ENCODE assay signal across 9 mouse cellular contexts in genomic region chr1:84709406-84709805, GRCm38 (mm10). TPM values are rescaled to one million over a fixed set of nuclear protein-coding genes. Genes with fewer than 3 reads are reported as not detected.
DNase-seq lines count a peak whose midpoint lies in the region; ATAC-seq and TF ChIP-seq lines count a peak whose summit lies in the region.
"Had no signal": no experiment of that assay in that cellular context is flagged by ENCODE, and none has a peak within 500 bp of the region (broad histone marks: within the 10 kb centered on the region; RNA-seq: fewer than 3 reads in every experiment).

No protein-coding gene starts in this region.

- no peaks in the 10 kb centered on the region for H3K9me3 ChIP-seq in kidney, embryonic 16.5 days (ENCODE audit: low read length)
- H3K9me3 ChIP-seq in forebrain, postnatal 0 days (ENCODE audit: low read length) = no peaks in the 10 kb centered on the region
- H3K9me3 ChIP-seq in neural tube, embryonic 12.5 days = no peaks in the 10 kb centered on the region
- no peaks in the 10 kb centered on the region for H3K9me3 ChIP-seq in liver, postnatal 0 days (ENCODE audit: low read length)

- no peak for TF ChIP-seq CTCF in forebrain, postnatal 0 days (IDR thresholded peaks at IDR 0.05; ENCODE audit: low read depth)
- TF ChIP-seq CTCF in liver, postnatal 0 days (IDR thresholded peaks at IDR 0.05; ENCODE audit: low read depth) = no peak

- no peak overlapping the region for H3K27ac ChIP-seq in kidney, embryonic 16.5 days (ENCODE audit: low read length)
- peak overlapping the region; percentile 89 for H3K27ac ChIP-seq in forebrain, postnatal 0 days (ENCODE audit: low read depth, low read length)
- H3K27ac ChIP-seq in neural tube, embryonic 12.5 days = no peak overlapping the region
- no peak overlapping the region for H3K27ac ChIP-seq in liver, postnatal 0 days (ENCODE audit: low read depth)

- no peak for DNase-seq in kidney, postnatal 10 days
- DNase-seq in cerebellum, adult 9-11 months = peak; percentile 54
- no peak for DNase-seq in forebrain, postnatal 0 days
- no peak for DNase-seq in adrenal gland, adult (ENCODE audit: inconsistent age in 2 of 2, low spot score in 1 of 2)
- no peak for DNase-seq in urinary bladder, postnatal 4 days (ENCODE audit: low spot score in 2 of 2)
- no peak for DNase-seq in liver, postnatal 0 days
- DNase-seq: heart, postnatal 10 days had no signal

- WGBS in kidney, embryonic 16.5 days = 20% methylated on average over 5 of the region's 5 CpGs
- 29% methylated on average over 5 of the region's 5 CpGs for WGBS in forebrain, postnatal 0 days
- WGBS in neural tube, embryonic 12.5 days = 28% methylated on average over 5 of the region's 5 CpGs
- WGBS in liver, postnatal 0 days (ENCODE audit: insufficient replicate concordance) = 33% methylated on average over 5 of the region's 5 CpGs

- no peak for ATAC-seq in kidney, embryonic 16.5 days (ENCODE audit: low FRiP score, low TSS enrichment)
- ATAC-seq in forebrain, postnatal 0 days = peak; percentile 53
- ATAC-seq in neural tube, embryonic 12.5 days (ENCODE audit: low FRiP score, low read depth) = peak; percentile 67
- no peak for ATAC-seq in liver, postnatal 0 days

- no peak overlapping the region for H3K9ac ChIP-seq in kidney, embryonic 16.5 days (replicated peaks; ENCODE audit: low read length)
- H3K9ac ChIP-seq in forebrain, postnatal 0 days = peak overlapping the region; percentile 60; the same call in 1 of the 2 replicates
- H3K9ac ChIP-seq in neural tube, embryonic 12.5 days = 0 out of 2 replicates have a peak overlapping the region, but pooled peaks have one; percentile 52
- no peak overlapping the region for H3K9ac ChIP-seq in liver, postnatal 0 days (replicated peaks)

- no peak overlapping the region for H3K4me3 ChIP-seq in kidney, embryonic 16.5 days (ENCODE audit: low read length)
- peak overlapping the region; percentile 34 for H3K4me3 ChIP-seq in forebrain, postnatal 0 days (ENCODE audit: low read depth, low read length)
- no peak overlapping the region for H3K4me3 ChIP-seq in neural tube, embryonic 12.5 days
- H3K4me3 ChIP-seq in liver, postnatal 0 days (ENCODE audit: low read depth, low read length) = no peak overlapping the region

- no peaks in the 10 kb centered on the region for H3K36me3 ChIP-seq in kidney, embryonic 16.5 days (ENCODE audit: insufficient read depth, low read length)
- no peaks in the 10 kb centered on the region for H3K36me3 ChIP-seq in forebrain, postnatal 0 days (ENCODE audit: insufficient read depth)
- no peaks in the 10 kb centered on the region for H3K36me3 ChIP-seq in neural tube, embryonic 12.5 days
- H3K36me3 ChIP-seq in liver, postnatal 0 days (replicated peaks; ENCODE audit: insufficient read depth, low read length) = no peaks in the 10 kb centered on the region

- peak overlapping the region; percentile 45 for H3K4me2 ChIP-seq in kidney, embryonic 16.5 days (replicated peaks; ENCODE audit: low read depth, low read length)
- H3K4me2 ChIP-seq in forebrain, postnatal 0 days (ENCODE audit: low read depth) = peak overlapping the region; percentile 65
- H3K4me2 ChIP-seq in neural tube, embryonic 12.5 days (replicated peaks) = peak overlapping the region; percentile 53
- no peak overlapping the region for H3K4me2 ChIP-seq in liver, postnatal 0 days (ENCODE audit: low read depth, low read length)

- H3K4me1 ChIP-seq in kidney, embryonic 16.5 days (ENCODE audit: insufficient read depth, low read length) = no peaks in the 10 kb centered on the region; the same call in none of the 2 replicates
- no peaks in the 10 kb centered on the region for H3K4me1 ChIP-seq in forebrain, postnatal 0 days (ENCODE audit: insufficient read depth)
- no peaks in the 10 kb centered on the region for H3K4me1 ChIP-seq in neural tube, embryonic 12.5 days
- no peaks in the 10 kb centered on the region for H3K4me1 ChIP-seq in liver, postnatal 0 days (ENCODE audit: insufficient read depth)

- H3K27me3 ChIP-seq in kidney, embryonic 16.5 days (ENCODE audit: insufficient read depth, low read length) = no peaks in the 10 kb centered on the region
- H3K27me3 ChIP-seq in forebrain, postnatal 0 days (ENCODE audit: insufficient read depth, low read length) = no peaks in the 10 kb centered on the region
- no peaks in the 10 kb centered on the region for H3K27me3 ChIP-seq in neural tube, embryonic 12.5 days (replicated peaks)
- no peaks in the 10 kb centered on the region for H3K27me3 ChIP-seq in liver, postnatal 0 days (ENCODE audit: insufficient read depth, low read length)

- no peak for TF ChIP-seq EP300 in liver, postnatal 0 days (IDR thresholded peaks at IDR 0.05; ENCODE audit: low read depth)

RNA-seq across cellular contexts. Expression of gene Dner, which starts 13.4 kb away (rescaled TPM):
- polyA plus RNA-seq in kidney, embryonic 16.5 days (2015; fragmentation: Nextera tagmentation; extraction: Ambion mirVana) = 1.4 and 1.5 TPM in 2 replicates
- total RNA-seq in forebrain, postnatal 0 days (2014; rRNA removed) = 164 and 265 TPM in 2 replicates
- 203 and 295 TPM in 2 replicates for polyA plus RNA-seq in forebrain, postnatal 0 days (2015; fragmentation: Nextera tagmentation; extraction: Ambion mirVana)
- polyA plus RNA-seq in neural tube, embryonic 12.5 days (2016; fragmentation: Nextera tagmentation; extraction: Ambion mirVana) = 143 and 145 TPM in 2 replicates
- not detected in 2 replicates for polyA plus RNA-seq in liver, postnatal 0 days (2015; fragmentation: Nextera tagmentation; extraction: Ambion mirVana)

Comparison
In these comparisons a context has a peak if more than half of its experiments do, and no peak if none do; other contexts are left out.
1. ATAC-seq: peak in forebrain, postnatal 0 days (single experiment) and neural tube, embryonic 12.5 days (single experiment); none in kidney, embryonic 16.5 days (single experiment) and liver, postnatal 0 days (single experiment).
2. H3K9ac ChIP-seq: peak in forebrain, postnatal 0 days (single experiment) and neural tube, embryonic 12.5 days (single experiment); none in kidney, embryonic 16.5 days (single experiment) and liver, postnatal 0 days (single experiment).
3. RNA of gene Dner, which starts 13.4 kb away (polyA plus RNA-seq): 203 to 295 TPM in forebrain, postnatal 0 days and 143 to 145 TPM in neural tube, embryonic 12.5 days; 1.4 to 1.5 TPM in kidney, embryonic 16.5 days and not detected in liver, postnatal 0 days; every median in the first group is over 10 times any median in the second.